Mouse (Mus musculus): ENCODE measurements at regions not wholly inside any gene's neighbourhood (a gene's known extent, or its start where the extent isn't known, plus 50 kb on each side); places are given as distances from the start of the nearest gene placed in this dataset.

DNA sequence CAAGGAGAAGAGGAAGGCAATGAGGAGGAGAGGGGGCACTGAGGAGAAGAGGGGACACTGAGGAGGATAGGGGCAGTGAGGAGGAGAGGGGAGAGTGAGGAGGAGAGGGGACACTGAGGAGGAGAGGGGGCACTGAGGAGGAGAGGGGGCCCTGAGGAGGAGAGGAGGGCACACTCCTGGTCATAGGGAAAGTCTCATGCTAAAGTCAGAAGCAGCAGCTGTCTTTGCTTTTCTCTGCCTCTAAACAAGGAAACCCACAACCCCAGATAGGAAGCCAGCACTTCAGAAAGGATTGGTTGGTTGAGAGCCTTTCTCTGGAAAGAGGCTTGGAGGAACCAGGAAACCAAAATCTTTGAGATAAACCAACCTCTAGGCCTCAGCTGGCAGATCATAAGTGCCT is 94.3 kb upstream of the Pgrmc2 start:
- TF ChIP-seq USF1 (IDR thresholded peaks at IDR 0.05; ENCODE audit: low read depth) (no peak), CTCF (IDR thresholded peaks at IDR 0.05; ENCODE audit: control insufficient read depth, insufficient read depth, insufficient read length) (no peak), MYOD1 (IDR thresholded peaks at IDR 0.05; ENCODE audit: control insufficient read depth, insufficient read length, low read depth) (no peak), MYOG (IDR thresholded peaks at IDR 0.05; ENCODE audit: control insufficient read depth, extremely low read depth, insufficient read length) (no peak), CEBPB (IDR thresholded peaks at IDR 0.05; ENCODE audit: low read depth) (no peak), MAX (IDR thresholded peaks at IDR 0.05) (no peak), FOSL1 (IDR thresholded peaks at IDR 0.05; ENCODE audit: insufficient read depth, low read length, poor library complexity, severe bottlenecking) (no peak)

Measured in C2C12 (cell line).